Mouse (Mus musculus): ENCODE data around the gene Ppp2r5a.

- TF ChIP-seq POLR2A (IDR thresholded peaks at IDR 0.05; ENCODE audit: control insufficient read depth, low read depth, low read length) (no peak), CTCF (IDR thresholded peaks at IDR 0.05; ENCODE audit: control insufficient read depth, insufficient read depth, insufficient replicate concordance, low read depth, low read length) (no peak)
Measured at GRCm38 (mm10) chr1:191432531-191432930, 29.5 kb upstream of the Ppp2r5a start.

Measured in testis, adult 2 months (tissue).